In the genomic region with DNA sequence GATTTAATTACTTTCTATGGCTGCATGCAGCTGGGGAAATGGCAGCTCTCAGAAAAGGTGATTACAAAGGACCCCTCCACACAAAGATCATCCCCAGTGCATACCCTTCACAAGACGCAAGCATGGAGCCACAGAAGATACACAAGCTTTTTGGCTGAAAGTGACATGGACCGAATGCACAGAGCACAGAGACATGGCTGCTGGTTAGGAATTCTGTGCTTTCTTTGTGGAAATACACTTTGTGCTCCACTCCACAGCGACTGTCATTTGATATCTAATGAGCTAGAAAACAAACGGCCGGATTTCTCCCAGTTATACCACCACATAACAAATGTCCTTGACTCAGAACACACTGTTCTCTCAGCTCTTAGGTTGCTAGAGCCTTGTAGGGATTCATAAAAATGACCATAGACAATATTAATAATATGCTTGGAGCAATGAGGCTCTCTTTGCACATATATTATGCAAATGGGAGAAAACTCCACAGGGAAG, we compare ENCODE assay signal across 15 mouse cellular contexts.
A peak's percentile ranks its signal among the peaks of the same experiment; 100 is the strongest.
DNase-seq lines count a peak whose midpoint lies in the region; ATAC-seq lines count a peak whose summit lies in the region.
"Had no signal": no experiment of that assay in that cellular context is flagged by ENCODE, and none has a peak within 500 bp of the region (broad histone marks: within the 10 kb centered on the region; RNA-seq: fewer than 3 reads in every experiment).

No protein-coding gene starts in this region.

- no peak for ATAC-seq in forebrain, embryonic 11.5 days (replicated peaks; ENCODE audit: low FRiP score)
- 0 out of 2 replicates have a peak, but pooled peaks have one; percentile 32 for ATAC-seq in forebrain, embryonic 15.5 days (replicated peaks)
- ATAC-seq in hindbrain, embryonic 16.5 days, result peak; percentile 72
- peak; percentile 51; the same call in 1 of the 2 replicates for ATAC-seq in midbrain, embryonic 16.5 days
- no peak for ATAC-seq in liver, embryonic 11.5 days (replicated peaks; ENCODE audit: low FRiP score)
- ATAC-seq: CD4-positive, CD25-positive, alpha-beta regulatory T cell, adult 4 months had no signal

- H3K9ac ChIP-seq in forebrain, embryonic 11.5 days (ENCODE audit: low read length), result no peak overlapping the region; the same call in 1 of the 2 replicates
- H3K9ac ChIP-seq in forebrain, embryonic 15.5 days (replicated peaks), result no peak overlapping the region
- no peak overlapping the region for H3K9ac ChIP-seq in hindbrain, embryonic 16.5 days (ENCODE audit: low read depth, low read length)
- H3K9ac ChIP-seq in midbrain, embryonic 16.5 days (ENCODE audit: low read depth, low read length), result peak overlapping the region; percentile 8; the same call in 1 of the 2 replicates
- no peak overlapping the region for H3K9ac ChIP-seq in liver, embryonic 11.5 days (ENCODE audit: low read depth, low read length)
- H3K9ac ChIP-seq: lung, embryonic 14.5 days had no signal

- no peaks in the 10 kb centered on the region for H3K27me3 ChIP-seq in forebrain, embryonic 11.5 days (ENCODE audit: control insufficient read depth, insufficient read depth, low read length)
- H3K27me3 ChIP-seq in forebrain, embryonic 15.5 days, result no peaks in the 10 kb centered on the region
- no peaks in the 10 kb centered on the region for H3K27me3 ChIP-seq in hindbrain, embryonic 16.5 days (replicated peaks; ENCODE audit: control insufficient read depth, insufficient read depth, low read length)
- H3K27me3 ChIP-seq in midbrain, embryonic 16.5 days (ENCODE audit: control insufficient read depth, insufficient read depth, low read depth, low read length), result no peaks in the 10 kb centered on the region
- no peaks in the 10 kb centered on the region for H3K27me3 ChIP-seq in liver, embryonic 11.5 days (replicated peaks; ENCODE audit: control insufficient read depth, insufficient read depth, low read length)

- H3K4me1 ChIP-seq in forebrain, embryonic 11.5 days (replicated peaks; ENCODE audit: control insufficient read depth, insufficient read depth, low read length), result no peaks in the 10 kb centered on the region; the same call in 1 of the 2 replicates
- H3K4me1 ChIP-seq in forebrain, embryonic 15.5 days, result peaks cover 10% of the 10 kb centered on the region; the same call in 1 of the 2 replicates
- H3K4me1 ChIP-seq in hindbrain, embryonic 16.5 days (ENCODE audit: control insufficient read depth, insufficient read depth, low read depth, low read length), result peaks cover 4% of the 10 kb centered on the region
- peaks cover 6% of the 10 kb centered on the region; the same call in 1 of the 2 replicates for H3K4me1 ChIP-seq in midbrain, embryonic 16.5 days (ENCODE audit: control insufficient read depth, insufficient read depth, low read length)
- no peaks in the 10 kb centered on the region for H3K4me1 ChIP-seq in liver, embryonic 11.5 days (replicated peaks; ENCODE audit: control insufficient read depth, insufficient read depth, low read length)

- DNase-seq in forebrain, embryonic 11.5 days (ENCODE audit: low spot score), result no peak
- no peak for DNase-seq in liver, embryonic 11.5 days (ENCODE audit: low spot score)
- no peak for DNase-seq in spleen, adult 18-20 months
- no peak for DNase-seq in liver
- DNase-seq in cerebellum, postnatal 36 days, result no peak
- DNase-seq: adrenal gland, postnatal 14 days; cerebellum, adult 9-11 months; heart, adult 11 months; kidney, postnatal 14 days; lung, embryonic 14.5 days; thymus, postnatal 4 days had no signal

- no peak overlapping the region for H3K4me3 ChIP-seq in forebrain, embryonic 11.5 days (ENCODE audit: low read depth, low read length)
- no peak overlapping the region for H3K4me3 ChIP-seq in forebrain, embryonic 15.5 days
- H3K4me3 ChIP-seq in hindbrain, embryonic 16.5 days (ENCODE audit: low read length), result no peak overlapping the region
- H3K4me3 ChIP-seq in midbrain, embryonic 16.5 days (ENCODE audit: low read depth, low read length), result no peak overlapping the region
- H3K4me3 ChIP-seq in liver, embryonic 11.5 days (ENCODE audit: low read depth, low read length), result no peak overlapping the region

- H3K9me3 ChIP-seq in forebrain, embryonic 11.5 days (ENCODE audit: control insufficient read depth, low read length), result no peaks in the 10 kb centered on the region; the same call in 1 of the 2 replicates
- H3K9me3 ChIP-seq in forebrain, embryonic 15.5 days, result no peaks in the 10 kb centered on the region
- H3K9me3 ChIP-seq in hindbrain, embryonic 16.5 days (ENCODE audit: control insufficient read depth, low read length), result no peaks in the 10 kb centered on the region
- H3K9me3 ChIP-seq in midbrain, embryonic 16.5 days (replicated peaks; ENCODE audit: control insufficient read depth, low read length, poor library complexity, severe bottlenecking), result no peaks in the 10 kb centered on the region
- H3K9me3 ChIP-seq in liver, embryonic 11.5 days (ENCODE audit: control insufficient read depth, low read length), result no peaks in the 10 kb centered on the region

- 54% methylated on average over 5 of the region's 5 CpGs for WGBS in forebrain, embryonic 11.5 days
- WGBS in forebrain, embryonic 15.5 days, result 26% methylated on average over 5 of the region's 5 CpGs
- WGBS in hindbrain, embryonic 16.5 days, result 28% methylated on average over 5 of the region's 5 CpGs
- WGBS in midbrain, embryonic 16.5 days, result 39% methylated on average over 5 of the region's 5 CpGs
- WGBS in liver, embryonic 11.5 days, result 75% methylated on average over 5 of the region's 5 CpGs

- peak overlapping the region; percentile 9; the same call in 1 of the 2 replicates for H3K27ac ChIP-seq in forebrain, embryonic 11.5 days (ENCODE audit: low read depth, low read length)
- H3K27ac ChIP-seq in forebrain, embryonic 15.5 days (replicated peaks), result peak overlapping the region; percentile 36
- H3K27ac ChIP-seq in hindbrain, embryonic 16.5 days (ENCODE audit: low read depth, low read length), result peak overlapping the region; percentile 6; the same call in 1 of the 2 replicates
- peak overlapping the region; percentile 28; the same call in 1 of the 2 replicates for H3K27ac ChIP-seq in midbrain, embryonic 16.5 days (ENCODE audit: low read length)
- H3K27ac ChIP-seq in liver, embryonic 11.5 days (ENCODE audit: low read depth, low read length), result no peak overlapping the region

- H3K4me2 ChIP-seq in forebrain, embryonic 11.5 days (ENCODE audit: low read depth, low read length, severe bottlenecking), result no peak overlapping the region
- no peak overlapping the region for H3K4me2 ChIP-seq in forebrain, embryonic 15.5 days (replicated peaks)
- no peak overlapping the region for H3K4me2 ChIP-seq in hindbrain, embryonic 16.5 days (ENCODE audit: low read length)
- H3K4me2 ChIP-seq in midbrain, embryonic 16.5 days (ENCODE audit: low read length), result no peak overlapping the region
- no peak overlapping the region for H3K4me2 ChIP-seq in liver, embryonic 11.5 days
- H3K4me2 ChIP-seq: lung, embryonic 14.5 days had no signal

- no peaks in the 10 kb centered on the region for H3K36me3 ChIP-seq in forebrain, embryonic 11.5 days (ENCODE audit: control insufficient read depth, insufficient read depth, low read length)
- H3K36me3 ChIP-seq in forebrain, embryonic 15.5 days, result no peaks in the 10 kb centered on the region
- H3K36me3 ChIP-seq in hindbrain, embryonic 16.5 days (ENCODE audit: control insufficient read depth, insufficient read depth, low read length), result no peaks in the 10 kb centered on the region
- H3K36me3 ChIP-seq in midbrain, embryonic 16.5 days (ENCODE audit: control insufficient read depth, insufficient read depth, low read length), result no peaks in the 10 kb centered on the region
- H3K36me3 ChIP-seq in liver, embryonic 11.5 days (ENCODE audit: control insufficient read depth, insufficient read depth, low read length), result no peaks in the 10 kb centered on the region

Comparison
In these comparisons a context has a peak if more than half of its experiments do, and no peak if none do; other contexts are left out.
1. ATAC-seq: peak in forebrain, embryonic 15.5 days (single experiment), hindbrain, embryonic 16.5 days (single experiment) and midbrain, embryonic 16.5 days (single experiment); none in forebrain, embryonic 11.5 days (single experiment) and liver, embryonic 11.5 days (single experiment).